Mouse (Mus musculus) forebrain, postnatal 0 days (tissue): ENCODE measurements around the gene F11. TPM values are rescaled to one million over a fixed set of nuclear protein-coding genes. Genes with fewer than 3 reads are reported as not detected.
A peak's percentile ranks its signal among the peaks of the same experiment; 100 is the strongest.

Source experiments
- ATAC-seq: fragments of 200-750 bp; cut with Nextera tagmentation; 2 replicates; pipeline ENCODE4 v1.8.0; 2017; ENCODE audit warnings: mild to moderate bottlenecking, moderate library complexity
- DNase-seq: peaks from one replicate; pipeline ENCODE4 v3.0.0-alpha.2; 2015
- H3K27ac ChIP-seq: fragments of 300-500 bp; sonication (generic); 2 replicates; pipeline ENCODE4 v1.5.1; 2014; ENCODE audit warnings: low read depth, mild to moderate bottlenecking, antibody characterized with exemption, low read length, moderate library complexity, mixed read lengths
- H3K27me3 ChIP-seq: fragments of 300-500 bp; sonication (generic); 2 replicates; pipeline ENCODE4 v1.6.1; 2014; ENCODE audit warnings: mild to moderate bottlenecking, low read length, mixed read lengths; ENCODE audit not compliant: insufficient read depth
- H3K36me3 ChIP-seq: fragments of 300-500 bp; sonication (generic); 2 replicates; pipeline ENCODE4 v1.6.1; 2014; ENCODE audit warnings: mild to moderate bottlenecking, moderate library complexity; ENCODE audit not compliant: insufficient read depth
- H3K4me1 ChIP-seq: fragments of 300-500 bp; sonication (generic); 2 replicates; pipeline ENCODE4 v1.6.1; 2014; ENCODE audit warnings: antibody characterized with exemption; ENCODE audit not compliant: insufficient read depth
- H3K4me2 ChIP-seq: fragments of 300-500 bp; sonication (generic); 2 replicates; pipeline ENCODE4 v1.6.1; 2014; ENCODE audit warnings: low read depth, mild to moderate bottlenecking, moderate library complexity
- H3K4me3 ChIP-seq: fragments of 300-500 bp; sonication (generic); 2 replicates; pipeline ENCODE4 v1.5.1; 2014; ENCODE audit warnings: low read depth, low read length, mixed read lengths
- H3K9ac ChIP-seq: fragments of 300-500 bp; sonication (generic); 2 replicates; pipeline ENCODE4 v1.6.1; 2014; ENCODE audit warnings: mild to moderate bottlenecking
- H3K9me3 ChIP-seq: fragments of 300-500 bp; sonication (generic); 2 replicates; pipeline ENCODE4 v1.6.1; 2016; ENCODE audit warnings: low read length
- CTCF ChIP-seq: sonication (generic); IDR thresholded peaks from 2 replicates; pipeline ENCODE4 v1.5.1; 2016; ENCODE audit warnings: antibody characterized with exemption, control low read depth, low read depth
- WGBS: fragments of 180-500 bp; shearing (Covaris S2); extraction: QIAGEN DNeasy Blood & Tissue Kit; methylation state at CpG from one replicate; pipeline ENCODE4 v1.1.7; 2014; 5-methylcytosine and 5-hydroxymethylcytosine counted together
- polyA plus RNA-seq: library from polyadenylated mRNA; unstranded; fragments of >200 nt; fragmentation: Nextera tagmentation; extraction: Ambion mirVana; gene quantifications from 2 replicates; pipeline ENCODE4 v1.2.1, GENCODE M21; 2015
- total RNA-seq: library from RNA; depleted of rRNA; stranded (reverse); fragments of >200 nt; gene quantifications from 2 replicates; pipeline ENCODE4 v1.2.3, GENCODE M21; 2014; rRNA removed

F11 gene
- not detected in 2 replicates for total RNA-seq
- not detected in 2 replicates for polyA plus RNA-seq

GRCm38 (mm10) chr8:45261920-45262319, at the start of gene F11:
Gene F11, minus strand, starts transcription at chr8:45262031.
- no peak for TF ChIP-seq CTCF
- Histone ChIP-seq H3K4me1 (no peaks in the 10 kb centered on the region), H3K4me2 (no peak within 1 kb of the TSS), H3K9me3 (no peaks in the 10 kb centered on the region), H3K9ac (no peak within 1 kb of the TSS), H3K36me3 (no peaks in the 10 kb centered on the region), H3K27me3 (no peaks in the 10 kb centered on the region), H3K4me3 (no peak within 1 kb of the TSS), H3K27ac (no peak within 1 kb of the TSS)
- DNase-seq = no peak
- WGBS = 88% methylated on average over 10 of the region's 10 CpGs
- no peak for ATAC-seq

GRCm38 (mm10) chr8:45310967-45311366, 49.1 kb upstream of the F11 start:
- Histone ChIP-seq H3K4me2 (no peak overlapping the region), H3K27ac (no peak overlapping the region), H3K27me3 (no peaks in the 10 kb centered on the region), H3K4me1 (no peaks in the 10 kb centered on the region), H3K36me3 (no peaks in the 10 kb centered on the region), H3K9ac (no peak overlapping the region), H3K9me3 (no peaks in the 10 kb centered on the region), H3K4me3 (no peak overlapping the region)
- 91% methylated on average over 4 of the region's 4 CpGs for WGBS
- ATAC-seq (no peak), DNase-seq (no peak)
- TF ChIP-seq CTCF = no peak

- Histone ChIP-seq H3K27me3 (no peaks in the 10 kb centered on the region), H3K36me3 (no peaks in the 10 kb centered on the region), H3K4me2 (no peak within 1 kb of the TSS), H3K4me3 (no peak within 1 kb of the TSS), H3K4me1 (no peaks in the 10 kb centered on the region), H3K9ac (no peak within 1 kb of the TSS), H3K27ac (no peak within 1 kb of the TSS), H3K9me3 (no peaks in the 10 kb centered on the region)
- no peak for ATAC-seq
- no peak for TF ChIP-seq CTCF
- 92% methylated on average over 13 of the region's 13 CpGs for WGBS
- no peak for DNase-seq
Measured at GRCm38 (mm10) chr8:45308366-45308765, 46.5 kb upstream of the F11 start, which contains the start of gene Gm45753. Gene Gm45753, minus strand, starts transcription at chr8:45308466.

- ATAC-seq = no peak
- TF ChIP-seq CTCF = no peak
- WGBS = 76% methylated on average over 1 of the region's 1 CpGs
Measured at GRCm38 (mm10) chr8:45305479-45305878, 43.6 kb upstream of the F11 start.

GRCm38 (mm10) chr8:45304354-45304753, 42.5 kb upstream of the F11 start:
- H3K4me3 ChIP-seq = no peak overlapping the region
- no peak for DNase-seq
- WGBS = 92% methylated on average over 3 of the region's 3 CpGs

More at GRCm38 (mm10) chr8:45305479-45305878, 43.6 kb upstream of the F11 start:
- no peaks in the 10 kb centered on the region for H3K36me3 ChIP-seq
- no peaks in the 10 kb centered on the region for H3K9me3 ChIP-seq
- no peak overlapping the region for H3K4me2 ChIP-seq
- H3K27me3 ChIP-seq = no peaks in the 10 kb centered on the region
- DNase-seq = no peak
- no peaks in the 10 kb centered on the region for H3K4me1 ChIP-seq
- no peak overlapping the region for H3K27ac ChIP-seq
- H3K9ac ChIP-seq = no peak overlapping the region
- H3K4me3 ChIP-seq = no peak overlapping the region

GRCm38 (mm10) chr8:45302390-45302789, 40.6 kb upstream of the F11 start:
- no peak for ATAC-seq
- H3K9ac ChIP-seq = no peak overlapping the region
- no peak for TF ChIP-seq CTCF
- 48% methylated on average over 8 of the region's 8 CpGs for WGBS
- no peak overlapping the region for H3K27ac ChIP-seq
- H3K36me3 ChIP-seq = no peaks in the 10 kb centered on the region
- no peak overlapping the region for H3K4me2 ChIP-seq
- no peak overlapping the region for H3K4me3 ChIP-seq
- H3K9me3 ChIP-seq = no peaks in the 10 kb centered on the region
- H3K4me1 ChIP-seq = no peaks in the 10 kb centered on the region
- peak; percentile 5 for DNase-seq
- H3K27me3 ChIP-seq = no peaks in the 10 kb centered on the region

More at GRCm38 (mm10) chr8:45304354-45304753, 42.5 kb upstream of the F11 start:
- no peak for ATAC-seq
- Histone ChIP-seq H3K4me2 (no peak overlapping the region), H3K4me1 (no peaks in the 10 kb centered on the region), H3K9me3 (no peaks in the 10 kb centered on the region), H3K27me3 (no peaks in the 10 kb centered on the region), H3K9ac (no peak overlapping the region), H3K36me3 (no peaks in the 10 kb centered on the region), H3K27ac (no peak overlapping the region)
- TF ChIP-seq CTCF = no peak

GRCm38 (mm10) chr8:45295276-45295675, 33.4 kb upstream of the F11 start:
- Histone ChIP-seq H3K27ac (no peak overlapping the region), H3K9me3 (no peaks in the 10 kb centered on the region), H3K4me1 (no peaks in the 10 kb centered on the region), H3K4me3 (no peak overlapping the region), H3K27me3 (no peaks in the 10 kb centered on the region), H3K4me2 (no peak overlapping the region), H3K36me3 (no peaks in the 10 kb centered on the region), H3K9ac (no peak overlapping the region)
- ATAC-seq (no peak), DNase-seq (no peak)
- TF ChIP-seq CTCF = no peak
- WGBS = 91% methylated on average over 6 of the region's 6 CpGs
